Mouse (Mus musculus): Measurements from ENCODE around the gene Xpc.

DNA sequence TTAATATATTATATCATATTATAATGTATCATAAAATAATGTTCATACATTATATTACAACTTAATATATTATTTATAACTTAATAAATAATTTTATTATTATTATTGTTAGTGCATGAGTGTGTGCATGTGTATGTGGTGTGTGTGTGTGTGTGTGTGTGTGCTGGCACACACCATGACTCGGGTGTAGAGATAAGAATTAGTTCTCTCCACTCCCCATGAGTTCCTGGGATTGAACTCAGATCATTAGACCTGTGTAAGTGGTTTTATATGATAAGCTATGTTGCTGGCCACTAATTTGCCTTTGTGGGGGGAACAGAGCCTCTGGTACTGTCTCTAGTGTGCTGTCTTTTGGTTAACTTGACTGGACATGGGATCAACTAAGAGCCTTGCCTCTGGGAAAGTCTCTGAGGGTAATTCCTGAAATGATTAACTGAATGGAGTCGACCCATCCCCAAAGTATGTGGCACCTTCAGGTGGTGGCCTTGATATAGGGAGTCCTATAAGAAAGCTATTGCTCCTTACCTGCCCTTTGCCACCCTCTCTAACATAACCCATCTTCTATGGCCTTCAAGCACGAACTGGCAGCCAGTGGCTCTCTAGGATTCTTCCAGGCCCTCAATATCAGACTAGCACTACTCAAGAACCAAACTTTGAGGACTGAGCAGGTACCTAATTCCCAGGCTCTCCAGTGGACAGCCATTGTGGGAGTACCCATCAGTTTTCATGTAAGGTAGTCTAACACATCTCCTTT is 66.0 kb downstream of the Xpc start:
- TF ChIP-seq CTCF (IDR thresholded peaks at IDR 0.05; ENCODE audit: extremely low read depth, insufficient read depth, insufficient read length, insufficient replicate concordance) = no peak
- no peak for TF ChIP-seq POLR2A (IDR thresholded peaks at IDR 0.05; ENCODE audit: low read depth, low read length)

Data from spleen, adult 2 months (tissue).